Mouse (Mus musculus) G1E (cell line): ENCODE results near the gene Ncor1.

ENCODE experiments used
- CTCF ChIP-seq: IDR thresholded peaks from 2 replicates; pipeline ENCODE4 v1.5.1; 2012; ENCODE audit warnings: low read depth, low read length, inconsistent platforms, mixed read lengths
- GATA1 ChIP-seq: IDR thresholded peaks from 2 replicates; pipeline ENCODE4 v1.6.1; 2012; ENCODE audit warnings: borderline replicate concordance, low read length, inconsistent platforms, mixed read lengths
- GATA2 ChIP-seq: IDR thresholded peaks from 2 replicates; pipeline ENCODE4 v1.6.1; 2012; ENCODE audit warnings: low read depth, low read length, inconsistent platforms, borderline replicate concordance
- POLR2AphosphoS5 ChIP-seq: IDR thresholded peaks from 2 replicates; pipeline ENCODE4 v1.6.1; 2012; ENCODE audit warnings: low read depth, low read length, inconsistent platforms; ENCODE audit not compliant: insufficient replicate concordance
- TAL1 ChIP-seq: conservative IDR thresholded peaks from 2 replicates; pipeline ENCODE4 v1.6.1; 2012; ENCODE audit warnings: low read depth, low read length, inconsistent platforms, mixed read lengths

DNA sequence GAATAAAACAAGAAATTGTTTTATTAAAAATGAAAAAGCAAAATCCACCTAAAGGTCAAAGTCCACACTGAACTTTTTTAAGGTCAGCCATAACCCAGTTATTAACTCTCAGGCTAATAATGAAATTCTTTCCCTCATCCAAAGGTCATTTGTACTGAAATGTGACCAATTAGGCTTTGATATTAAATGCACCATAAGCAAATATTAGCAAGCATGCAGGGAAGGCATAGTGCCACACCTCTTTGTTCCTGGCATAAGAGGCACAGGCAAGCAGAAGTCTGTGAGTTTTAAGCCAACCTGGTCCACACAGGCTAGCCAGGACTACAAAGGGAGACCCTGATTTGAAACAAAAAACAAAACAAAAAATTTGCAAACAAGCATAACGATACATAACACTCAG is 48.7 kb downstream of the Ncor1 start:
- no peak for TF ChIP-seq CTCF
- TF ChIP-seq GATA1 = no peak
- TF ChIP-seq TAL1 = no peak
- TF ChIP-seq POLR2AphosphoS5 = no peak
- TF ChIP-seq GATA2 = no peak
